Mouse (Mus musculus) myocyte (in vitro differentiated cells): Measurements from ENCODE around the gene Bcl10. TPM values are rescaled to one million over a fixed set of nuclear protein-coding genes. Genes with fewer than 3 reads are reported as not detected.

Source experiments
- H3K27me3 ChIP-seq: one replicate; pipeline ENCODE4 v1.6.1; 2011; ENCODE audit not compliant: control insufficient read depth, insufficient read depth, insufficient read length
- H3K36me3 ChIP-seq: one replicate; pipeline ENCODE4 v1.6.1; 2011; ENCODE audit not compliant: control insufficient read depth, insufficient read depth
- H3K4me2 ChIP-seq: one replicate; pipeline ENCODE4 v1.6.1; 2011; ENCODE audit warnings: low read depth, control low read depth
- H3K4me3 ChIP-seq: one replicate; pipeline ENCODE4 v1.5.1; 2011; ENCODE audit warnings: mild to moderate bottlenecking, control low read depth, moderate library complexity
- H3K79me2 ChIP-seq: one replicate; pipeline ENCODE4 v1.6.1; 2011; ENCODE audit not compliant: control insufficient read depth, insufficient read depth
- H3ac ChIP-seq: one replicate; pipeline ENCODE4 v1.6.1; 2011; ENCODE audit not compliant: control insufficient read depth, insufficient read length
- CEBPB ChIP-seq: IDR thresholded peaks from 2 replicates; pipeline ENCODE4 v1.6.1; 2011; ENCODE audit warnings: mild to moderate bottlenecking, moderate library complexity; ENCODE audit not compliant: poor library complexity, insufficient read depth, severe bottlenecking
- E2F4 ChIP-seq: IDR thresholded peaks from one replicate; pipeline ENCODE4 v1.6.1; 2011; ENCODE audit warnings: mild to moderate bottlenecking, control low read depth, moderate library complexity; ENCODE audit not compliant: insufficient read depth
- MAX ChIP-seq: IDR thresholded peaks from one replicate; pipeline ENCODE4 v1.6.1; 2011; ENCODE audit warnings: low read depth, mild to moderate bottlenecking, control low read depth
- MYOD1 ChIP-seq, 3 experiments: IDR thresholded peaks; one replicate each; pipeline ENCODE4 v1.6.1; 2011; ENCODE audit warnings: control low read depth in 2 of 3, low read depth in 2 of 3, mild to moderate bottlenecking in 2 of 3, moderate library complexity in 1 of 3; ENCODE audit not compliant: insufficient read length in 2 of 3, control insufficient read depth in 1 of 3
- MYOG ChIP-seq, 3 experiments: IDR thresholded peaks; one replicate each; pipeline ENCODE4 v1.6.1; 2011; ENCODE audit warnings: control low read depth in 2 of 3, low read depth in 2 of 3, mild to moderate bottlenecking in 2 of 3; ENCODE audit not compliant: insufficient read length in 2 of 3, control insufficient read depth in 1 of 3, insufficient read depth in 1 of 3
- POLR2A ChIP-seq: IDR thresholded peaks from one replicate; pipeline ENCODE4 v1.6.1; 2011; ENCODE audit warnings: low read depth, mild to moderate bottlenecking, control low read depth, moderate library complexity; ENCODE audit not compliant: insufficient read length
- POLR2AphosphoS2 ChIP-seq: IDR thresholded peaks from one replicate; pipeline ENCODE4 v1.6.1; 2011; ENCODE audit warnings: low read depth, control low read depth; ENCODE audit not compliant: insufficient read length
- REST ChIP-seq: IDR thresholded peaks from one replicate; pipeline ENCODE4 v1.6.1; 2011; ENCODE audit warnings: mild to moderate bottlenecking, control low read depth, moderate library complexity; ENCODE audit not compliant: insufficient read depth, insufficient read length
- SRF ChIP-seq: IDR thresholded peaks from one replicate; pipeline ENCODE4 v1.6.1; 2011; ENCODE audit warnings: low read depth; ENCODE audit not compliant: control insufficient read depth, insufficient read length
- TCF12 ChIP-seq: IDR thresholded peaks from one replicate; pipeline ENCODE4 v1.6.1; 2011; ENCODE audit warnings: mild to moderate bottlenecking, control low read depth; ENCODE audit not compliant: poor library complexity, insufficient read depth, severe bottlenecking
- TCF3 ChIP-seq: IDR thresholded peaks from one replicate; pipeline ENCODE4 v1.6.1; 2011; ENCODE audit warnings: low read depth, control low read depth; ENCODE audit not compliant: insufficient read length
- USF1 ChIP-seq: IDR thresholded peaks from one replicate; pipeline ENCODE4 v1.6.1; 2011; ENCODE audit warnings: low read depth, mild to moderate bottlenecking, control low read depth, moderate library complexity
- polyA plus RNA-seq: library from polyadenylated mRNA; unstranded; fragments of >200 nt; fragmentation: generic; extraction: Trizol; gene quantifications from one replicate; pipeline ENCODE4 v1.2.1, GENCODE M21; 2012; ENCODE audit warnings: missing spikeins

The Bcl10 gene
- polyA plus RNA-seq, 1 experiment: 25.9 TPM

- no peaks in the 10 kb centered on the region for H3K27me3 ChIP-seq
- H3ac ChIP-seq: no peak overlapping the region
- no peaks in the 10 kb centered on the region for H3K79me2 ChIP-seq
- no peak overlapping the region for H3K4me3 ChIP-seq
- no peak overlapping the region for H3K4me2 ChIP-seq
- TF ChIP-seq TCF12 (no peak), MAX (no peak), POLR2A (no peak), E2F4 (no peak), MYOD1 (IDR thresholded peaks at IDR 0.05; ENCODE audit: control insufficient read depth in 1 of 3, insufficient read length in 2 of 3, low read depth in 2 of 3) (no peak), POLR2AphosphoS2 (no peak), TCF3 (no peak), USF1 (no peak), REST (no peak), SRF (no peak), CEBPB (no peak), MYOG (IDR thresholded peaks at IDR 0.05; ENCODE audit: control insufficient read depth in 1 of 3, insufficient read depth in 1 of 3, insufficient read length in 2 of 3, low read depth in 2 of 3) (no peak)
- no peaks in the 10 kb centered on the region for H3K36me3 ChIP-seq
These were observed 5.8 kb upstream of the Bcl10 start for GRCm38 (mm10) chr3:145916826-145917225.

GRCm38 (mm10) chr3:145922971-145923370 is 367 bp downstream of the Bcl10 start:
- peak overlapping the region; percentile 85 for H3K4me3 ChIP-seq
- TF ChIP-seq USF1: no peak
- no peak for TF ChIP-seq CEBPB
- TF ChIP-seq TCF12: no peak
- TF ChIP-seq E2F4: no peak
- TF ChIP-seq POLR2AphosphoS2: no peak
- no peak for TF ChIP-seq SRF
- peak overlapping the region; percentile 96 for H3K4me2 ChIP-seq
- H3K79me2 ChIP-seq: peaks cover 35% of the 10 kb centered on the region
- H3K27me3 ChIP-seq: no peaks in the 10 kb centered on the region
- no peak overlapping the region for H3ac ChIP-seq
- H3K36me3 ChIP-seq: no peaks in the 10 kb centered on the region

- TF ChIP-seq CEBPB (0 out of 2 replicates have a peak, but pooled peaks have one; percentile 28), REST (no peak), USF1 (no peak), MYOG (IDR thresholded peaks at IDR 0.05; ENCODE audit: control insufficient read depth in 1 of 3, insufficient read depth in 1 of 3, insufficient read length in 2 of 3, low read depth in 2 of 3) (no peak), SRF (peak; percentile 67), POLR2A (peak; percentile 73), POLR2AphosphoS2 (peak; percentile 81), TCF3 (no peak)
- peak overlapping the region; percentile 85 for H3K4me3 ChIP-seq
- peak overlapping the region; percentile 75 for H3ac ChIP-seq
- H3K4me2 ChIP-seq: peak overlapping the region; percentile 96
- H3K36me3 ChIP-seq: peaks cover 3% of the 10 kb centered on the region
- peaks cover 46% of the 10 kb centered on the region for H3K79me2 ChIP-seq
- no peaks in the 10 kb centered on the region for H3K27me3 ChIP-seq
These were observed 1.4 kb downstream of the Bcl10 start for GRCm38 (mm10) chr3:145923874-145924577.

- no peak for TF ChIP-seq TCF12
- peak overlapping the region; percentile 99 for H3K4me2 ChIP-seq
- H3K36me3 ChIP-seq: peaks cover 3% of the 10 kb centered on the region
- peak overlapping the region; percentile 75 for H3ac ChIP-seq
- H3K79me2 ChIP-seq: peaks cover 52% of the 10 kb centered on the region
- no peaks in the 10 kb centered on the region for H3K27me3 ChIP-seq
- H3K4me3 ChIP-seq: peak overlapping the region; percentile 85
These were observed 2.2 kb downstream of the Bcl10 start for GRCm38 (mm10) chr3:145924649-145925337.

GRCm38 (mm10) chr3:145925506-145925905 is 2.9 kb downstream of the Bcl10 start:
- H3ac ChIP-seq: no peak overlapping the region
- peak overlapping the region; percentile 99 for H3K4me2 ChIP-seq
- TF ChIP-seq TCF3: no peak
- TF ChIP-seq USF1: no peak
- no peak for TF ChIP-seq MYOD1 (IDR thresholded peaks at IDR 0.05; ENCODE audit: control insufficient read depth in 1 of 3, insufficient read length in 2 of 3, low read depth in 2 of 3)
- no peak for TF ChIP-seq CEBPB
- no peak for TF ChIP-seq SRF
- TF ChIP-seq REST: no peak
- TF ChIP-seq POLR2A: no peak
- no peak for TF ChIP-seq MYOG (IDR thresholded peaks at IDR 0.05; ENCODE audit: control insufficient read depth in 1 of 3, insufficient read depth in 1 of 3, insufficient read length in 2 of 3, low read depth in 2 of 3)
- TF ChIP-seq TCF12: no peak
- TF ChIP-seq POLR2AphosphoS2: no peak
- no peak for TF ChIP-seq MAX
- no peak for TF ChIP-seq E2F4
- H3K4me3 ChIP-seq: peak overlapping the region; percentile 85
- peaks cover 52% of the 10 kb centered on the region for H3K79me2 ChIP-seq
- H3K27me3 ChIP-seq: no peaks in the 10 kb centered on the region
- peaks cover 8% of the 10 kb centered on the region for H3K36me3 ChIP-seq
